Mouse (Mus musculus) bone marrow, adult 2 months (tissue): ENCODE results near the gene Wrnip1. TPM values are rescaled to one million over a fixed set of nuclear protein-coding genes. Genes with fewer than 3 reads are reported as not detected.

ENCODE experiments used
- H3K27ac ChIP-seq: fragments of 200-500 bp; 2 replicates; pipeline ENCODE4 v1.5.1; 2012; ENCODE audit warnings: low read depth, mild to moderate bottlenecking, control low read depth, inconsistent platforms, low read length; ENCODE audit not compliant: control insufficient read depth, poor library complexity, insufficient read depth
- H3K4me1 ChIP-seq: fragments of 200-500 bp; 2 replicates; pipeline ENCODE4 v1.6.1; 2011; ENCODE audit warnings: low read length; ENCODE audit not compliant: control insufficient read depth, insufficient read depth
- H3K4me3 ChIP-seq: fragments of 200-500 bp; replicated peaks from 2 replicates; pipeline ENCODE3; 2011; ENCODE audit warnings: mild to moderate bottlenecking, low read depth, low read length, control low read depth; ENCODE audit not compliant: control insufficient read depth
- CTCF ChIP-seq: fragments of 200-500 bp; IDR thresholded peaks from 2 replicates; pipeline ENCODE4 v1.5.1; 2011; ENCODE audit warnings: low read length, control low read depth; ENCODE audit not compliant: control insufficient read depth, insufficient read depth
- POLR2A ChIP-seq: fragments of 200-500 bp; IDR thresholded peaks from 2 replicates; pipeline ENCODE4 v1.6.1; 2011; ENCODE audit warnings: low read depth, mild to moderate bottlenecking, control low read depth, low read length, borderline replicate concordance; ENCODE audit not compliant: control insufficient read depth
- WGBS: fragments of 180-500 bp; shearing (Covaris S2); methylation state at CpG from one replicate; pipeline ENCODE4 v1.1.7; 2018; 5-methylcytosine and 5-hydroxymethylcytosine counted together
- polyA plus RNA-seq: library from polyadenylated mRNA; stranded (reverse); fragments of >200 nt; gene quantifications from 2 replicates; pipeline ENCODE4 v1.2.4, GENCODE M21; 2011; ENCODE audit warnings: low replicate concordance; ENCODE audit not compliant: missing spikeins, insufficient read depth, insufficient read length

Gene Wrnip1
- polyA plus RNA-seq, 1 experiment, result 9.0 TPM

DNA sequence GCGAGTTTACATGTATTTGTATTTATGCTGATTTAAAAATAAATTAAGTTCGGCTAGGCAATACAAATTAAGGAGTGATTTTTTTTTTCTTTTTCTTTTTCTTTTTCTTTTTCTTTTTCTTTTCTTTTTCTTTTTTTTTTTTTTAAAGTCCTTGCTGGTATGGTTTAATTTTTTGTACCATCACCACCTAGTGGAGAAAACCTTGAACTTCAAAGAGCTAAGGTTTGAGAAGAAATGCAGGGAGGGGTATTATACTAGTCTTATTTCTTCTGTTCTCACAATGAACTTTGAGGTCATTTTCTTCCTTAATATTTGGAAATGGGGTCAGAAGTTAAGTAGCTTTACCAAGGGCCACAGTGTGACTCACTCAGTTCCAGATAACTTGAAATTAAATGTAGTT is 2.7 kb upstream of the Wrnip1 start:
- 65% methylated on average over 2 of the region's 2 CpGs for WGBS
- peaks cover 2% of the 10 kb centered on the region; the same call in 1 of the 2 replicates for H3K4me1 ChIP-seq
- no peak overlapping the region for H3K27ac ChIP-seq
- TF ChIP-seq CTCF, result no peak
- no peak for TF ChIP-seq POLR2A
- no peak overlapping the region for H3K4me3 ChIP-seq

GRCm38 (mm10) chr13:32800859-32801258 is 979 bp upstream of the Wrnip1 start:
- TF ChIP-seq CTCF, result peak; percentile 42
- no peak for TF ChIP-seq POLR2A
- Histone ChIP-seq H3K4me3 (peak overlapping the region; percentile 24), H3K4me1 (peaks cover 2% of the 10 kb centered on the region; the same call in 1 of the 2 replicates), H3K27ac (no peak overlapping the region)

DNA sequence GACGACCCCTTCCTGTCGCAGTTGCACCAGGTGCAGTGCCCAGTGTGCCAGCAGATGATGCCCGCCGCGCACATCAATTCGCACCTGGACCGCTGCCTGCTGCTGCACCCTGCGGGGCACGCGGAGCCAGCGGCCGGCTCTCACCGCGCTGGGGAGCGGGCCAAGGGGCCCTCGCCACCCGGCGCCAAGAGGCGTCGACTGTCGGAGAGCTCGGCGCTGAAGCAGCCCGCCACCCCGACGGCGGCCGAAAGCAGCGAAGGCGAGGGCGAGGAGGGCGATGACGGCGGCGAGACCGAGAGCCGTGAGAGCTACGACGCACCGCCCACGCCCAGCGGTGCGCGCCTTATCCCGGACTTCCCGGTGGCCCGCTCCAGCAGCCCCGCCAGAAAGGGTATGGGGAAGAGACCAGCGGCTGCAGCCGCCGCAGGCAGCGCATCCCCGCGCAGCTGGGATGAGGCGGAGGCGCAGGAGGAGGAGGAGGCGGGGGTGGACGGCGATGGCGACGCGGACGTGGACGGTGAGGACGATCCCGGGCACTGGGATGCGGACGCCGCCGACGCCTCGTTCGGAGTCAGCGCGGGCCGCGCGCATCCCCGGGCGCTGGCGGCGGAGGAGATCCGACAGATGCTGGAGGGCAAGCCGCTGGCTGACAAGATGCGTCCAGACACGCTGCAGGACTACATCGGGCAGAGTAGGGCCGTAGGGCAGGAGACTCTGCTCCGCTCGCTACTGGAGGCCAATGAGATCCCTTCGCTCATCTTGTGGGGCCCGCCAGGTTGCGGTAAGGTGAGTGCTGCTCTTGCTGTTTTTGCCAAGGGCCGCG is 632 bp downstream of the Wrnip1 start, which contains the start of gene D930007J09Rik:
D930007J09Rik (minus strand) TSS at position 591 of the 823 bp plus-strand sequence.
- TF ChIP-seq POLR2A (0 out of 2 replicates have a peak, but pooled peaks have one; percentile 13), CTCF (no peak)
- Histone ChIP-seq H3K4me1 (peaks cover 2% of the 10 kb centered on the region; the same call in 1 of the 2 replicates), H3K4me3 (peak within 1 kb of the TSS; percentile 87), H3K27ac (peak within 1 kb of the TSS; percentile 71)
- under 1% methylated on average over 94 of the region's 95 CpGs for WGBS

DNA sequence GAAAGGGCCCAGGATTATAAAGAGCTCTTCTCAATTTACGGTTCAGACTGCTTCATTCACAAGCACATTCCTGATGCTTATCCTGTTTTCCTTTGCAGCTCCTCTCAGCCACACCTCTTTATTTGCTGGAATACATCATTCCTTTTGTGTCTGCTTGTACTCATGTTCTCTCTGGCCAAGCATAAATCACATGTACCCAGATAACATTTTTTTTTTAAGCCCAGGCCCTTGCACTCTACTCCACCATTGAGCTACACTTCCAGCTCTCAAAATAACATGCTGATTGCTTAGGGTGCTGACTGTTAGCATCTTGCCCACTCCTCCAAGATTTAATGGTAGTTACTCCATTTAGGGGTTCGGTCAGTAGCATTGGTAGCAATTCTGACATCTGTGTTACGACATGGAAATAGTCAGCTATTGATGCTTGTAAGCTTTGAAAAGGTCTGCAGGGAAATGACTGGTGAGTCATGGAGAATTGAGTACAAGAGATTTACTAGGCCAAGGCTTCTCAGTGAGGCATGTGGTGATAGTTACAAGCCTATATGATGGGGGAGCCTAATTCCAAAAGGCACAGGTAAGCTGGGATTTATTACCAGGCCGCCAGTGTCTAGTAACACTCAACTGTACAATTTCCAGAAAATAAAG is 2.0 kb downstream of the Wrnip1 start:
- TF ChIP-seq CTCF, result no peak
- no peak for TF ChIP-seq POLR2A
- Histone ChIP-seq H3K4me1 (peaks cover 2% of the 10 kb centered on the region; the same call in 1 of the 2 replicates), H3K27ac (no peak overlapping the region), H3K4me3 (no peak overlapping the region)
- 86% methylated on average over 4 of the region's 4 CpGs for WGBS

DNA sequence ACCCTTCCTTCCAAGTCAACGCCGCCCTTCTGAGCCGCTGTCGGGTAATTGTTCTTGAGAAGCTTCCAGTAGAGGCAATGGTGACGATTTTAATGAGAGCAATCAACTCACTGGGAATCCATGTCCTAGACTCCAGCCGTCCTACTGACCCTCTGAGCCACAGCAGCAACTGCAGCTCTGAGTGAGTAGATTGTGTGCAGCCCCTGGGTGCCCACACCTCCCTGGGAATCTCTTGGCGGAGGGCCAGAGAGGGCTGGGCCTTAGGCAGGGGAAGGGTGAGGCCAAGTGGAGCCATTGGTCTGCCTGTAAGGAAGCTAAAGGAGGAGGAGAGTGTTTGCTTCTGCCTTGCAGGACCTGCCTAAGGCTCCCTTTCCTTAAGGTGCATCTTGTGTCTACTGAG is 5.0 kb downstream of the Wrnip1 start:
- no peak for TF ChIP-seq POLR2A
- TF ChIP-seq CTCF, result no peak
- H3K4me1 ChIP-seq, result peaks cover 2% of the 10 kb centered on the region; the same call in 1 of the 2 replicates
- WGBS, result 90% methylated on average over 7 of the region's 7 CpGs
- no peak overlapping the region for H3K4me3 ChIP-seq
- H3K27ac ChIP-seq, result no peak overlapping the region

- Histone ChIP-seq H3K4me1 (peaks cover 2% of the 10 kb centered on the region; the same call in 1 of the 2 replicates), H3K27ac (no peak overlapping the region), H3K4me3 (no peak overlapping the region)
- WGBS, result 78% methylated on average over 3 of the region's 3 CpGs
- no peak for TF ChIP-seq CTCF
- no peak for TF ChIP-seq POLR2A
These were observed 5.8 kb downstream of the Wrnip1 start for GRCm38 (mm10) chr13:32807624-32808023.

- no peak for TF ChIP-seq POLR2A
- TF ChIP-seq CTCF, result no peak
- H3K4me1 ChIP-seq, result no peaks in the 10 kb centered on the region
- no peak overlapping the region for H3K4me3 ChIP-seq
- no peak overlapping the region for H3K27ac ChIP-seq
- WGBS, result 89% methylated on average over 3 of the region's 3 CpGs
These were observed 17.4 kb downstream of the Wrnip1 start for GRCm38 (mm10) chr13:32819241-32819640.

GRCm38 (mm10) chr13:32819926-32820325 is 18.1 kb downstream of the Wrnip1 start:
- TF ChIP-seq CTCF, result no peak
- WGBS, result 87% methylated on average over 5 of the region's 5 CpGs
- H3K4me1 ChIP-seq, result no peaks in the 10 kb centered on the region
- no peak overlapping the region for H3K27ac ChIP-seq
- H3K4me3 ChIP-seq, result no peak overlapping the region

GRCm38 (mm10) chr13:32821671-32822070 is 19.8 kb downstream of the Wrnip1 start:
- Histone ChIP-seq H3K4me3 (no peak overlapping the region), H3K27ac (no peak overlapping the region), H3K4me1 (peaks cover 1% of the 10 kb centered on the region; the same call in 1 of the 2 replicates)
- TF ChIP-seq CTCF, result no peak
- TF ChIP-seq POLR2A, result no peak
- WGBS, result 94% methylated on average over 4 of the region's 4 CpGs
